Mouse (Mus musculus): ENCODE data around the gene Mvb12b. TPM values are rescaled to one million over a fixed set of nuclear protein-coding genes. Genes with fewer than 3 reads are reported as not detected.
A peak's percentile ranks its signal among the peaks of the same experiment; 100 is the strongest.

Mvb12b gene
- total RNA-seq, 2 experiments from 2014 or later = 18.1 to 19.1 TPM

GRCm38 (mm10) chr2:33868322-33868721, 19.4 kb downstream of the Mvb12b start:
- intact Hi-C loops (cut with DNase I) = no loop called here
- no peak for DNase-seq

DNA sequence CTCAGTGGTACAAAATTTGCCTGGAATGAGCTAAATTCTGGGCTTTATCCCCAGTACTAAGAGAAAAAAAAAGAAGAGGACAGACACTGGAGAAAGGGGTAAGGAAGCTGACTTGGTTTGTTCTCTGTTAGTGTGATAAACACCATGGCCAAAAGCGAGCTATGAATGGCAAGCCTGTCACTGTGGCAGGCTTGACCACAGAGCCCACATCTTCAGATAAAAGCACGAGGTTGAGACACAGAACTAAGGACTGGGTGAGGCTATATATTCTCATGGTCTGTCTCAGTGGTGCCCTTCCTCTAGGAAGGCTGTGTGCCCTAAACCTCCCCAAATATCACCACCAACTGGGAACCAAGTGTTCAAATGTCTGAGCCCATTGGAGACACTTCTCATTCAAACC, 31.0 kb downstream of the Mvb12b start:
- intact Hi-C loops (cut with DNase I) = no loop called here
- DNase-seq = no peak

DNA sequence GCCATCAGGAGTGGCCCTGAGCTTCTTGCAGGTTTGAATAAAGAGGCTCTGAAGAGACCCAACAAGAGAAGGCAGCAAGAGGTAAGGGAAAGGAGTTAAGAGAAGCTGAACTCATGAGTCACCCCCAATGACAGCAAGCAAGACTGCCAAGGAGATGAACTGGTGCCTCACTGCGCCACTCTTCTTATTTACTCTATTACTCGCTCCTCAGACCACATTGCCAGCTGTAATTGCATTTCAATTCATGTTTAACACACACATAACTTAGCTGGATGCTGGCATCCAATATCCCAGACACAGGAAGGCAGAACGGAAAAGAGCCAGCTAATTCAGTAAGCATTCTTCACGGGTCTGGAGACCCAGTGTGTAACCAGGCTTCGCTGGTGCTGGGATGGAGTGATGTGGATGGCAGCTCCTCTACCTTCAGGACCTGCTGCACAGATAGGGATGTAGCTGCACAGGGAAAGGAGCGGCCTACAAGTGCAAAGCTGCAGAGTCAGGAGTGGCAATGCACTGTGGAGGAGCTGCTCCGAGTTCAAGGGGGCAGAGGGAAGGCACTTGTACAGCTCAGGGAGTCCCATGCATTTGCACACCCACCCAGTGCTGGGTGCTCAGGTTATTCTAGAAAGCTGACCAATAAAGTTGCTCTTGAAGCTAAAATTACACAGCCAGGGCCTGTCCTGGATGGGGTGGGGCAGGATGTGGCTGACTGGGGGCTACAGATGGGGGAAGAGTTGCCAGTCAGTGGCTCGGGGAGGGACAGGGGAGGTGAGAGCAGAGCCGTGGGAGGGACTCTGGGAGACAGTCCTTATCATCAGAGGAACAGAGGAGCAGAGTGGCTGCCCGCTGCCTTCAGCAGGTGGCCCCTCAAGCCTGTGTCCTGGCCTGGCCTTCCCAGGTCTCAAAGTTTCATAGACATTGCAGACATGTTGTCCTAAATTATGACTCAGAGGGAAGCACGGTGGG, 34.5 kb downstream of the Mvb12b start:
- no peak for DNase-seq
- intact Hi-C loops (cut with DNase I) = no loop called here

DNA sequence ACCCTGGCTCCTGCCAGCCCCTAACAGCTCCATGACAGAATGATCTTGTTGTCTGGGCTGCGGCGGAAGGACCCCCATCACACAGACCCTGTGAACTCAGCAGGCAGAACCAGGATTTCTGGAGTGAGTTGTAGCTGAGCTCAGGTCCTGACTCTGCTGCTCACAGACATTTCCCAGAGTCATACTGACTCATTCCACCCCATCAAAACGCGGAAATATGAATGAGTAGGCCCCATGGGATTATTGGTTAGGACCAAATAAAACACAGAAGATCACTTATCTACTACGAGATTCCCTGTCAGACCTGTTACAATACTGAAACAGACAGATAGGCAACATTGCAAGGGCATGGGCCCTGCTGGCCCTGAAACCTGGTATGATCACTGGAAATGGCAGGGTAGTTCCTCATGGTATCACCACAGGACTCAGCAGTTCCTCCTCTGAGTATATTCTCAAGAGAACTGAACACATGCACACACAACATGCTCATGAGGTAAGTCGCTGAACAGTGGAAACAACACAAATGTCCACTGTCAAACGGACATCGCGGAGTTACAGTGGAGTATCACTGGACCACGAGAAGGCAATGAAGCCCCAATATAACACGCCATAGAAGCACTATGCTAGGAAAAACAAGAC, 40.4 kb downstream of the Mvb12b start:
- DNase-seq = no peak
- intact Hi-C loops (cut with DNase I) = no loop called here

- no peak for DNase-seq
These were observed 41.1 kb downstream of the Mvb12b start for GRCm38 (mm10) chr2:33846635-33847034.

DNA sequence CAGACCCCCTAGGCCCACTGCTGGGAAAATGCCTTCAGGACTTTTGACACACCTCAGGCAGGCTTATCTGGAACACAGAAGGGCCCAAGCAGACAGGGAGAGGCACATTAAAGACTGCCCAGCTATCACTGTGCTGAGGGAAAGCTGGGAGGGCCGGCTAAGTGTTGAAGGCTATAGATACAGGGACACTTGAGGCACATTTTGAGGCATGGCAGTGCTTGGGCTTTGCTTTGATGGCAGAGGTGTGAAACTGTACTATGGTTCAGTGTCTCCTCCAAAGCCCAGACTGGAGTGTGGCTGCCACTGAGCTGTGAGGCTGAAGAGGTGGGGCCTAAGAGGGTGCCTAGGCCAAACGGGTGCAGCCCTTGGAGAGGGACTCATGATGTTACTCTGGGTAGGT, 44.1 kb downstream of the Mvb12b start:
- no peak for DNase-seq
- intact Hi-C loops (cut with DNase I) = loop anchor here (5.0 kb wide), 1 partner anchor 44 kb away; the partner anchor contains the start of gene Mvb12b

More at GRCm38 (mm10) chr2:33846635-33847034, 41.1 kb downstream of the Mvb12b start:
- intact Hi-C loops (cut with DNase I) = no loop called here

GRCm38 (mm10) chr2:33842983-33843577, 44.7 kb downstream of the Mvb12b start:
- DNase-seq = peak; percentile 17 to 23
- intact Hi-C loops (cut with DNase I) = loop anchor here (5.0 kb wide), 1 partner anchor 44 kb away; the partner anchor contains the start of gene Mvb12b

GRCm38 (mm10) chr2:33841980-33842379, 45.8 kb downstream of the Mvb12b start:
- intact Hi-C loops (cut with DNase I) = loop anchor here (5.0 kb wide), 1 partner anchor 45 kb away; the partner anchor contains the start of gene Mvb12b
- no peak for DNase-seq

GRCm38 (mm10) chr2:33840483-33840882, 47.3 kb downstream of the Mvb12b start:
- intact Hi-C loops (cut with DNase I) = loop anchor here (5.0 kb wide), 1 partner anchor 47 kb away; the partner anchor contains the start of gene Mvb12b
- DNase-seq = no peak

GRCm38 (mm10) chr2:33839252-33839651, 48.5 kb downstream of the Mvb12b start:
- intact Hi-C loops (cut with DNase I) = no loop called here
- no peak for DNase-seq

- no peak for DNase-seq
- intact Hi-C loops (cut with DNase I) = no loop called here
These were observed 50.4 kb downstream of the Mvb12b start for GRCm38 (mm10) chr2:33837297-33837696.

GRCm38 (mm10) chr2:33836660-33837213, 51.0 kb downstream of the Mvb12b start:
- no peak for DNase-seq
- intact Hi-C loops (cut with DNase I) = no loop called here

DNA sequence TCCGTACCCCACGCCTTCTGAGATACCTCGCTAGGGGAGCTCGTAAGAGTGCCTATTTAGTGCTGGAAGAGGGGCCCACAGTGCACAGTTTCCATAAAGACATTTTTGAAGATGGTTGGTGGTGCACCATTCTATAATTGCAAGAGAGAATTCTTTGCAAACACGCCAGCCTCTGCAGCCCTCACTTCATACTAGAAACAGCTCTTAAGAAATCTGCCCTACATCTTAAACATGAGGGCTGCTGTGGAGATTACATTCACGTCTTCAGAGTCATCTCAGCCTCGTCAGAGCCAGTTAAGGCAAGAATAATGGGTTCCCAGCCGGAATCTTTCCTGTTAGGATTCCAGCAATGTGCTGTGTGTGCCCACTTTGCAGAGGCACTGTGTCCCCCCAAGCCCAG, 52.7 kb downstream of the Mvb12b start:
- intact Hi-C loops (cut with DNase I) = no loop called here
- DNase-seq = no peak

GRCm38 (mm10) chr2:33833902-33834301, 53.8 kb downstream of the Mvb12b start:
- no peak for DNase-seq
- intact Hi-C loops (cut with DNase I) = no loop called here

GRCm38 (mm10) chr2:33829870-33830269, 57.9 kb downstream of the Mvb12b start:
- intact Hi-C loops (cut with DNase I) = loop anchor here (10.0 kb wide), 3 partner anchors 215 to 805 kb away; no protein-coding TSS in a partner anchor
- DNase-seq = no peak

- DNase-seq = peak; percentile 17 to 26
- intact Hi-C loops (cut with DNase I) = loop anchor here (10.0 kb wide), 3 partner anchors 218 to 808 kb away; no protein-coding TSS in a partner anchor
These were observed 61.0 kb downstream of the Mvb12b start for GRCm38 (mm10) chr2:33826777-33827176.

DNA sequence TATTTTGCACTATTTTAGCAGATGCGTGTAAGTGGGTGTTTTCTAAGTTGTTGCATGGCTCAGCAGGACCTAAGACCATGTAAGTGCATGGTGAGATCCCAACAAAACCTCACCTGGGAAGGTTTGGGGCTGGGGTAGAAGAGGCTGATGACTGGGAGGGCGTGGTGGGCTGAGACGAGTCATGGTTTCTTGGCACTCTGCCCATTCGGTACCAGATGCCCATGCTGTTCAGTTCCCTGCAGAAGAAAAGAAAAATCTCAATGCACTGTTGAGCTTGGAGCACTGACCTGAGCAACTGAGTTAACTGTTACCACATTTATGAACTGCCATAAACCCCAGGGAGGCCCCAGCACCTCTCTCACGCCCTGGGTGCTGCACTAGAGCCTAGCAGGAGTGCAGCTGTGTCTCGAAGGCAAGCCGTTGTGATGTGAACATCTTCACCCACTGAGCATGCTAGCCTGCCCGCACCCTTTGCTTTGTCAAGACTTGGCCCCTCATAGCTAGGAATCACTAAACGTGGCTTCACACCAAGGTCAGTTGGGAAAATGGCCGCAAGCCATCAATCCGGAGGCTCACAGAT, 62.7 kb downstream of the Mvb12b start:
- no peak for DNase-seq
- intact Hi-C loops (cut with DNase I) = loop anchor here (5.0 to 10.0 kb wide), 5 partner anchors 47 to 810 kb away; no protein-coding TSS in a partner anchor

GRCm38 (mm10) chr2:33821677-33822607, 65.8 kb downstream of the Mvb12b start:
- intact Hi-C loops (cut with DNase I) = loop anchor here (1.0 to 10.0 kb wide), 8 partner anchors 50 to 813 kb away; no protein-coding TSS in a partner anchor
- peak; percentile 87 to 91 for DNase-seq

GRCm38 (mm10) chr2:33820450-33820849, 67.3 kb downstream of the Mvb12b start:
- intact Hi-C loops (cut with DNase I) = loop anchor here (2.0 to 10.0 kb wide), 7 partner anchors 52 to 814 kb away; no protein-coding TSS in a partner anchor
- DNase-seq = no peak
